Mouse (Mus musculus) midbrain, embryonic 12.5 days (tissue): Measurements from ENCODE around the gene Tulp1. TPM values are rescaled to one million over a fixed set of nuclear protein-coding genes. Genes with fewer than 3 reads are reported as not detected.
"Not testable (repeated sequence)": the region's sequence is repeated elsewhere in the genome, so short reads cannot be mapped to it uniquely, and the experiment has no call there.

Experiments used
- ATAC-seq: fragments of 200-750 bp; cut with Nextera tagmentation; 2 replicates; pipeline ENCODE4 v1.8.0; 2017; ENCODE audit warnings: low read depth, moderate TSS enrichment, moderate library complexity; ENCODE audit not compliant: low FRiP score
- H3K27ac ChIP-seq: fragments of 300-500 bp; sonication (generic); replicated peaks from 2 replicates; pipeline ENCODE4 v1.5.1; 2016; ENCODE audit warnings: mild to moderate bottlenecking
- H3K27me3 ChIP-seq: fragments of 300-500 bp; sonication (generic); 2 replicates; pipeline ENCODE4 v1.6.1; 2016; ENCODE audit warnings: mild to moderate bottlenecking
- H3K36me3 ChIP-seq: fragments of 300-500 bp; sonication (generic); 2 replicates; pipeline ENCODE4 v1.6.1; 2016
- H3K4me1 ChIP-seq: fragments of 300-500 bp; sonication (generic); 2 replicates; pipeline ENCODE4 v1.6.1; 2016
- H3K4me2 ChIP-seq: fragments of 300-500 bp; sonication (generic); replicated peaks from 2 replicates; pipeline ENCODE4 v1.6.1; 2016; ENCODE audit warnings: mild to moderate bottlenecking, moderate library complexity
- H3K4me3 ChIP-seq: fragments of 300-500 bp; sonication (generic); 2 replicates; pipeline ENCODE4 v1.5.1; 2016; ENCODE audit warnings: mild to moderate bottlenecking
- H3K9ac ChIP-seq: fragments of 300-500 bp; sonication (generic); replicated peaks from 2 replicates; pipeline ENCODE4 v1.6.1; 2016; ENCODE audit warnings: mild to moderate bottlenecking, moderate library complexity
- H3K9me3 ChIP-seq: fragments of 300-500 bp; sonication (generic); 2 replicates; pipeline ENCODE4 v1.6.1; 2016; ENCODE audit warnings: mild to moderate bottlenecking
- WGBS: fragments of 180-500 bp; shearing (Covaris S2); methylation state at CpG from one replicate; pipeline ENCODE4 v1.1.7; 2016; 5-methylcytosine and 5-hydroxymethylcytosine counted together
- polyA plus RNA-seq: library from polyadenylated mRNA; unstranded; fragments of >200 nt; fragmentation: Nextera tagmentation; extraction: Ambion mirVana; gene quantifications from 2 replicates; pipeline ENCODE4 v1.2.1, GENCODE M21; 2016

The Tulp1 gene
- polyA plus RNA-seq, 1 experiment from 2014 or later: 5.1 TPM

DNA sequence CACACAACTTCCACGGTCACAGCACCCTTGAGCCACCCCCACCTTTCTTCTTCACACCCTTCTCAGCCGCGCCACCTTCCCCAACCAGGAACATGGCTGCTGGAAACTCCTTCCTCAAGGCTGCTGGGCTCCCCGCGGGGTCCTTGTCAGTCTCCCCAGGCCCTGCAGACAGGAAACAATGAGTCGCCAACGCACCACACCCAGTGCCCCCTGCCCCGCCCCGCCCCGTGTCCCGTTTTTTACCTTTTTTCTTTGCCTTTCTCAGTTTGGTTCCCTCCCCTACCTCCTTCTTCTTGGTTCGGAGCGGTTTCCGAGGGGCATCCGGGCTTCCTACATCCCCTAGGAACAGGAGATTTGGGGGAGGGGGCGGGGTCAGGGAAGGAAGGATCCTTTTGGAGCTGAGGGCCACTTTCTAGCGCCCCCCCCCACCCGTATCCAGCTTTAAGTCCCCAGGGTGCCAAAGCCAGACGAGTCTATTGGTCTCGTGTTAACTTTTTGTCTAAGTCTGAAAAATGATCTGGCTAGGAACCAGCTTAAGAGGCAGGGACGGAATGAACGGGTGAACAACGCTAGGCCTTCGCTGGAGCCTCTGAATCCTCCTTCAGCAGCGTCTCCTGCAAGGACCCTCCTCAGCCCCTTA is 2.2 kb downstream of the Tulp1 start:
- no peaks in the 10 kb centered on the region for H3K36me3 ChIP-seq
- whole genome bisulfite sequencing: 2% methylated on average over 25 of the region's 25 CpGs
- H3K27me3 ChIP-seq: peaks cover 82% of the 10 kb centered on the region
- peaks cover 24% of the 10 kb centered on the region for H3K4me1 ChIP-seq
- H3K4me3 ChIP-seq: peak overlapping the region; percentile 32
- H3K4me2 ChIP-seq: peak overlapping the region; percentile 57
- ATAC-seq: no peak
- H3K9me3 ChIP-seq: 0 out of 2 replicates have a peak, but pooled peaks cover 3% of the 10 kb centered on the region
- H3K9ac ChIP-seq: peak overlapping the region; percentile 17
- no peak overlapping the region for H3K27ac ChIP-seq

DNA sequence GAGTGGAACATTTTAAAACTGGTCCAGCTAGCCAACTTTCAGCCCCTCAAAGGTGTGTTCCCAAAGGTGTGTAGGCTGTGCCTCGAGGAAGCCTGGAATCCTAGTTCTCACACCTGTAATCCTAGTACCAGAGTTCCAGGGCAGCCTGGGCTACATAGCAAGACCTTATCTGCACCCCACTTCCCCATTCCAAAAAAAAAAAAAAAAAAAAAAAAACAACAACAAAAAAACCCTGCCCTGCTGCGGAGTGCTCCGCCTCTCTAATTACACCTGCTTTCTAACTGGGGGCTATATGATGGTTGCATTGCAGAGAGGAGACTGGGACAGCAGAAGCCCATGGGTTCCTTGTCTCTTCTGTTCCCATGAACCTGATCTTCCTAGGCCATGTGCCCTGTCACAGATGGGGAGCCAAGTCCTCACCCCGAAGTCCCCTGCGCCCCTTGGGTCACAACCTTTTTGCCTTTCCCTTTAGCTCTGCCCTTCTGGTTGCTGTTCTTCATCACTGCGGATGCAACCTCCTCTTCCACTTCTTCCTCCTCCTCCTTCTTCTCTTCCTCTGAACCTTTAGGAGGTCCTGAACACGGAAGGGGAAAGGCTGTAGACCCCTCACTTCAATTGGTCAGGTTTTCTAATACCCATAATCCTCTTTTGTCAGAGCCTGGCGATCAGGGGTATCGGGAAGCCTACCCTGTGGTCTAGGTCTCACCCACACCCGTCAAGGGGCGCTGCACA is 2.9 kb downstream of the Tulp1 start:
- Histone ChIP-seq H3K27ac (no peak overlapping the region), H3K4me1 (peaks cover 24% of the 10 kb centered on the region), H3K9ac (no peak overlapping the region), H3K4me3 (peak overlapping the region; percentile 32), H3K4me2 (peak overlapping the region; percentile 57), H3K9me3 (0 out of 2 replicates have a peak, but pooled peaks cover 3% of the 10 kb centered on the region), H3K27me3 (peaks cover 86% of the 10 kb centered on the region), H3K36me3 (no peaks in the 10 kb centered on the region)
- 36% methylated on average over 11 of the region's 11 CpGs for WGBS
- no peak for ATAC-seq

DNA sequence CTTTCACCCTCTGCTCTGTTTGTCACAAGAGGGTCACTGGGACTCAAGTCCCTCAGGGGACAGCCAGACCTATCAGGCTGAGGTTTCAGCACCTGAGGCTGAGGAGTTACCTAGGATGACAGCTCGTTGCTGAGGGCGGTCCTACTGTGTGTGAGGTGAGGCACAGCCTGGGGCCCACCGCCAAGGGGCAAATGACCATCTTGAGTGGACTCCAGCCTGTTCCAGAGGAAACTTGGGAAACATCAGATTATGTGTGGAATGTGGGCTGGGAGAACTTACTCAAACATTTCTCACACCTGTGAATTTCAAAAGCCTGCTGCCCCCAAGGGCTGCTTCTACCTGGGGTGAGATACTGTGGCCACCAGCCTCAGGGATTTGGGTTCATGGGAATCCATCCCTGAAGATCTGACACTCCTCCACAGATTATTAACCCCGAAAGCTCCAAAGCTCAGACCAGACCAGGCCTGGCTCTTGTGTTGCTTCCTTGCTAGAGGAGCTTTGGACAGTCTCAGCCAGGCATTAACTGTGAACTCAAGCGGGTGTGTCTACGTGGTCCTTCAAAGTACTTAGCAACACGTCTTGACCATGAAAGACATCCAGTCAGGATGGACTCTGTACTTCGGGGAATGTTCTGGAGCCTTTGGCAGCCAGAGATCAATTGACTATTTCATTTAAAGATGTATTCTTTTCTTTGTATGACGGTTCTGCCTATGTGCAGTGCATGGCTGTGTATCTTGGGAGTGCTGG is 4.3 kb downstream of the Tulp1 start:
- Histone ChIP-seq H3K27ac (no peak overlapping the region), H3K9me3 (0 out of 2 replicates have a peak, but pooled peaks cover 3% of the 10 kb centered on the region), H3K27me3 (peaks cover 88% of the 10 kb centered on the region), H3K36me3 (no peaks in the 10 kb centered on the region), H3K4me3 (no peak overlapping the region), H3K4me1 (peaks cover 24% of the 10 kb centered on the region), H3K9ac (no peak overlapping the region), H3K4me2 (no peak overlapping the region)
- WGBS: 83% methylated on average over 9 of the region's 9 CpGs
- ATAC-seq: no peak

DNA sequence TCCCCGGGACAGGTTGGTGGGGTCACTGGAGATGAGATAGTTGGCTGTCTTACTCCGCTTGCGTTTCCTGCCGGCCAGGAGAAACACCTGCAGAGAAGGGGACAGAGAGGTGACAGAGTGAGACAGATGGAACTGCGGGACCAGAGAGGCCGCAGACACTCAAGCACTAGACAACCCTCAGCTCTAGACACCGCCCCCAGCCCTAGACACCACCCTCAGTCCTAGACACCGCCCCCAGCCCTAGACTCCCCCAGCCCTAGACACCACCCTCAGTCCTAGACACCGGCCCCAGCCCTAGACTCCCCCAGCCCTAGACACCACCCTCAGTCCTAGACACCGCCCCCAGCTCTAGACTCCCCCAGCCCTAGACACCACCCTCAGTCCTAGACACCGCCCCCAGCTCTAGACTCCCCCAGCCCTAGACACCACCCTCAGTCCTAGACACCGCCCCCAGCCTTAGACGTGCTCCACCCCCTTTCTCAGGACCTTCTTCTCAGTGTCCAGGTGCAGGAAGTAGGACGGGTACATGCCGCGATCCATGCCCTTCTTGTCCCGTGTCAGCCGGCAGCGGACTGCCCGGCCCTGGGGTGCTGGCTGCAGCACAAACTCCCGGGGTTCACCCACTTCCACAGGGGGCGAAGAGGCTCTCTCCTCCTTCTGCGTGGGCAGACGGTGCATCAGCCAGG is 6.3 kb downstream of the Tulp1 start:
- H3K9ac ChIP-seq, H3K27ac ChIP-seq, H3K4me2 ChIP-seq, ATAC-seq, H3K36me3 ChIP-seq, H3K9me3 ChIP-seq, H3K4me3 ChIP-seq: not testable (repeated sequence)
- Histone ChIP-seq H3K4me1 (peaks cover 16% of the 10 kb centered on the region), H3K27me3 (peaks cover 72% of the 10 kb centered on the region)
- 16% methylated on average over 24 of the region's 24 CpGs for WGBS

DNA sequence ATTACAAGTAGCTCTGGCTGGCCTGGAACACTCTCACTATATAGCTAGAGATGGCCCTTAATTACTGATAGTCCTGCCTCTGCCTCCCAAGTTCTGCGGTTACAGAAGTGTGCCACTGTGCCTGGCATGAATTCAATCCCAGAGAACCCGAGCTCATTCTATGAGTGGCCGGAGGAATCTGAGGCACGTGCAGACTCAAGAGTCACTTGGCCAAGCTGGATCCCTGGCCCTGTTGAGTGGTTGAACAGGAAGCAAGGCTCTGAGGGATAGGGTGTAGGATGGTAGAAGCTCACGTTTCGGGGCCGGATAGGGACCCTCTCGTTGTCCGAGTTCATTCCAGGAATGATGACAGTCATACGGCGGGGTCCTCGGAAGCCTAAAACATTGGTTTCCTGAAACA is 9.2 kb downstream of the Tulp1 start:
- Histone ChIP-seq H3K4me3 (no peak overlapping the region), H3K27ac (no peak overlapping the region), H3K9ac (no peak overlapping the region), H3K36me3 (no peaks in the 10 kb centered on the region), H3K9me3 (0 out of 2 replicates have a peak, but pooled peaks cover 3% of the 10 kb centered on the region), H3K27me3 (peaks cover 73% of the 10 kb centered on the region), H3K4me2 (no peak overlapping the region), H3K4me1 (peaks cover 12% of the 10 kb centered on the region)
- ATAC-seq: no peak
- WGBS: 91% methylated on average over 12 of the region's 12 CpGs

DNA sequence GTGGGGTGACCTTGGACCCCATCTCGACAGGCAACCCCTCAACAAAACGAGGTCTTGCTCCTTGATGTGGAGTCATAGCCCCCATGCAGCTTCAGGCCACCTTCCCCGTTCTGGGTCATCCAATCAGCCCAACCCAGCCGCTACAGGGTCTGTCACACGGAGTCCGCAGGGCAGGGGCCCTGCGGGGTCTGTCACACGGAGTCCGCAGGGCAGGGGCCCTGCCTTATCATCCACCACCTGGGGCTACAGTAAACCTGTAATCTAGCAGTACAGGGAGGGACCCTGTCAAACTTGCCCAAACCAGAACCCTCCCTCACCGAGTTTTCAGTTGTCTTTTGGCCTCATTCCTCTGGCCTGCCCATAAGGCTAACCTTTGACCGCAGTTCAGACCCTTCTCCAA is 13.0 kb downstream of the Tulp1 start:
- no peak overlapping the region for H3K4me3 ChIP-seq
- no peak overlapping the region for H3K9ac ChIP-seq
- H3K9me3 ChIP-seq: no peaks in the 10 kb centered on the region
- peak overlapping the region; percentile 88; the same call in 1 of the 2 replicates for H3K4me2 ChIP-seq
- no peak for ATAC-seq
- no peaks in the 10 kb centered on the region for H3K36me3 ChIP-seq
- 14% methylated on average over 11 of the region's 11 CpGs for WGBS
- H3K27ac ChIP-seq: no peak overlapping the region
- peaks cover 36% of the 10 kb centered on the region for H3K4me1 ChIP-seq
- peaks cover 58% of the 10 kb centered on the region for H3K27me3 ChIP-seq

DNA sequence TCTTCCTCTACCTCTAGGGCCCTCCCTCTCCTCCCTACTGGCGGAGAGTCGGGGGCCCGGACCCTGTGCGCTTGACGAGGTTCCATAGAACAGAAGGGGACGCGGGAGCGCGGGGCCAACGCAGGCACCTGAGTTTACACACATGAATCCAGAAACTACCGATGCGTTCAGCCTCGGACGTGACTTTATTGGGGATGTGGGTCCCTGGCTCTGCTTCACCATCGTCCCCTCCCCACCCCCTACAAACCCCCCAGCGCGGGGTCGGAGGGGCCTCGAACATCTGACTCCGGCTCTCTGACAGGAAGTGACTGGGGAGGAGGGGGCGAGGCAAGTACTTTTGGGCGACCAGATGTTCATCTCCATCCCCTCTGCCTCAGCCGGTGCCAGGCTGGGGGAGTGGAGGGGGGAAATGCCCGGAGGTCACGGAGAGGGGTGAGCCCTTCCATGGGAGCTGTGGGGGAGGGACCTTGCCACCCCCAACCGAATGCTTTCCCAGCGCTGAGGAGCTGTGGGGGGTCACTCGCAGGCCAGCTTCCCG is 13.6 kb downstream of the Tulp1 start:
- WGBS: under 1% methylated on average over 29 of the region's 29 CpGs
- H3K36me3 ChIP-seq: no peaks in the 10 kb centered on the region
- H3K9me3 ChIP-seq: no peaks in the 10 kb centered on the region
- H3K4me1 ChIP-seq: peaks cover 36% of the 10 kb centered on the region
- peak overlapping the region; percentile 63 for H3K4me3 ChIP-seq
- no peak for ATAC-seq
- H3K4me2 ChIP-seq: peak overlapping the region; percentile 88
- H3K27ac ChIP-seq: peak overlapping the region; percentile 65; the same call in 1 of the 2 replicates
- H3K9ac ChIP-seq: peak overlapping the region; percentile 60
- H3K27me3 ChIP-seq: peaks cover 52% of the 10 kb centered on the region

DNA sequence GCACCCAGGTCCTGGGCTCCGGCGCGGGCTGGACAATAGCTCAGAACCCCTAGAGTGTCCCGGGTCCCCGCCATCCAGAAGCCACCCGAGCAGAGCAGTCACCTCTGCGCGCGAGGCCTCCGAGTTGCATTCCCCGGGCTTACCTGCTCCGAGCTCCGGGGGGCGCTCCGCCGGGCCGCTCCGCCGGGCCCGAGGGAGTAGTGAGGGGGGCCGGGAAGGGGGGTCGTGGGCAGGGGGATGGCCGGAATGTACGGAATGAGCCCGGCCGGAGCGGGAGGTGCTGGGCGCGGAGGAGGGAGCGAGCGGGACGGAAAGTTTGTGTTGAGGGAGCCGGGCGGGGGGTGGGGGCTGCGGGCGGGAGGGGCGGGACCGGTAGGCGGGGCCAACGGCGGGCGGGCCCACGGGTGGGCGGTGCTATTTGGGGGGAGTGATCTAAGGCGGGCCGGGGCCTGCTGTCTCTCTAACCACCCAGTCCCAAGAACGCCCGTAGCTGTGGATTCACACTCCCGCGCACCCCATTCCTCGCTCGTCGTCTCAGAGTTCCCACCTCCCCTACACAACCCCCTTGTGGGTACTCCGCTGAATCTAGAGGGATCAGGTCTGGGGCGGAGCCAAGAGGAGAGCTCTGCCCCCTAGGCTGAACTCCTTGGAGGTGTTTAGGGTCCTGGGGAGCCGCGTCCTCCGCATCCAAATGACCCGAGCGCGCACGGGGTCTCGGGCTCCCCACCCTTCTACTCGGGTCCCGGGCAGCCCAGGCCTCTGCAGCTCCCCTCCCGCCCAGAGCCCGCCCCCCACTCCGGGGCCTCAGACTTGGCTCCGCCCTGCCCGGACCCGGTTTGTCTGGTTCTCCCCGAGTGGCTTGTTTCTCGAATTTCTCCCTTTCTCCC is 14.3 kb downstream of the Tulp1 start, which contains the start of gene Tead3:
Tead3 (minus strand) TSS at position 352 of the 887 bp plus-strand sequence.
- H3K4me1 ChIP-seq: peaks cover 41% of the 10 kb centered on the region

DNA sequence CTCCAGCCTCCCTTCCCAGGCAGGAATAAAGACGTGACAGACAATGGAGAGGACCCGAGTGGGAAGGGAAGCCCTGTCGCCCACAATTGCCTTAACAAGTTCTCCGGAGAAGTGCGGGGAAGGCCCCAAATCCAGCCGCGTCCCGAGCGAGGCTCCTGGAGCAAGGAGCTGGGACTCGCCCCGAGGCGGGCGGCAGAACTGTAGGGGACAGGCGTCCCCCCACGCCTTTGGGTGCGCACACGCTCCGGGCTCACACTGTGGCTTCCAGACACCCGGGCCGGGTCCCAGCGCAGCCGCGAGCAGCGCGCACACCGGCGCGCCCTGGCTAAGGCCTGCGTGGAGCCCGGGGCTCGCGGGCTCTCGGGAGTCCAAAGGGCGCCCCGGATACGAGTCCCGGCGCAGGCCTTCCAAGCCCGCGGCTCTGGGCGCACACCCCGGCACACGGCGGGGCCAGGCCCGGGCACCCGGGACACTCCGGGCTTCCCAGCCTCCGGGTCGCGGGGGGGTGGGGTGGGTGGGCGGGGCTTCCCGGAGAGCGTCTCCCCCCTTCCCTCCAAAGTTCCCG is 15.0 kb downstream of the Tulp1 start:
- H3K36me3 ChIP-seq: no peaks in the 10 kb centered on the region
- H3K27ac ChIP-seq: peak overlapping the region; percentile 55
- WGBS: under 1% methylated on average over 52 of the region's 54 CpGs
- peak; percentile 39 for ATAC-seq
- peak overlapping the region; percentile 77 for H3K9ac ChIP-seq
- peaks cover 51% of the 10 kb centered on the region for H3K27me3 ChIP-seq
- peaks cover 48% of the 10 kb centered on the region for H3K4me1 ChIP-seq
- peak overlapping the region; percentile 63 for H3K4me3 ChIP-seq
- no peaks in the 10 kb centered on the region for H3K9me3 ChIP-seq
- H3K4me2 ChIP-seq: peak overlapping the region; percentile 88

More for the DNA sequence above, 14.3 kb downstream of the Tulp1 start, which contains the start of gene Tead3:
- Histone ChIP-seq H3K4me3 (peak within 1 kb of the TSS; percentile 63), H3K4me2 (peak within 1 kb of the TSS; percentile 88), H3K9ac (peak within 1 kb of the TSS; percentile 77), H3K36me3 (no peaks in the 10 kb centered on the region), H3K9me3 (no peaks in the 10 kb centered on the region), H3K27ac (peak within 1 kb of the TSS; percentile 65), H3K27me3 (peaks cover 51% of the 10 kb centered on the region)
- under 1% methylated on average over 73 of the region's 73 CpGs for WGBS
- peak; percentile 78 for ATAC-seq

DNA sequence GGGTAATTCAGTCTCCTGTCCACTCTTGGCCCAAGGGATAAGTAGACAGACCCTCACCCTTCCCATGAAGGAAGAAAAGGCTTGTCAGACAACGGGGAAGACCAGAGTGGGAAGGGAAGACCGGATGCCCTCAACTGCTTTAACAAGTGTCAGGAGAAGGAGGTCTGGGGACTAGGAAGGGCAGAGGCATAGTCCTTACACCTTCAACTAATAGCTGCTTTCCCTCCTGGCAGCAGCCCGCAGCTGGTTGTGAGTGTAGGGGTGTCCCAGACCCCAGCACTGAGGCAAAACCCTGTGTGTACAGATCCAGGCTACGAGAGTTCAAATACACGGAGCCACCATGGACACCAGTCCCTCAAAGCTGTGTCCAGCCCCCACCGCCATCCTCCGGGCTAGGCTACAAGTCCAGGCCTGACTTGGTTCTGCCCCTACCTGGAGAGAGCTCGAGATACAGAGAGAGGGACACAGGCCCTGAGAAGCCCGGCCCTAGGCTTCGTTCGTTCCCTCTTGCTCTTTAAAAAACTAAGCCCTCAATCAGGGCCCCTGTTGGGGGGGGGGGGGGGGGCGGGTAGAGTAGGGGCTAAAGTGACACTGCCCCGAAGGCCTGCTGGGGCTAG is 15.7 kb downstream of the Tulp1 start:
- no peak for ATAC-seq
- Histone ChIP-seq H3K4me2 (peak overlapping the region; percentile 88), H3K27ac (peak overlapping the region; percentile 55; the same call in 1 of the 2 replicates), H3K4me1 (peaks cover 50% of the 10 kb centered on the region), H3K36me3 (no peaks in the 10 kb centered on the region), H3K9me3 (no peaks in the 10 kb centered on the region), H3K27me3 (peaks cover 51% of the 10 kb centered on the region), H3K9ac (peak overlapping the region; percentile 77), H3K4me3 (peak overlapping the region; percentile 63)
- 15% methylated on average over 12 of the region's 13 CpGs for WGBS
